Mouse (Mus musculus): ENCODE measurements around the gene Dhodh.

Dhodh gene

GRCm38 (mm10) chr8:109608271-109609152 lies at the start of gene Dhodh:
Gene Dhodh, minus strand, starts transcription at chr8:109608673.
- Histone ChIP-seq H3K36me3 (ENCODE audit: control insufficient read depth, insufficient read depth, low read length, poor library complexity, severe bottlenecking) (peaks cover 4% of the 10 kb centered on the region; the same call in 1 of the 2 replicates), H3K27me3 (ENCODE audit: control insufficient read depth, insufficient read depth, low read length, poor library complexity, severe bottlenecking) (no peaks in the 10 kb centered on the region)
- peak; percentile 97 for DNase-seq (ENCODE audit: low read depth, low spot score)

- Histone ChIP-seq H3K36me3 (ENCODE audit: control insufficient read depth, insufficient read depth, low read length, poor library complexity, severe bottlenecking) (no peaks in the 10 kb centered on the region), H3K27me3 (ENCODE audit: control insufficient read depth, insufficient read depth, low read length, poor library complexity, severe bottlenecking) (no peaks in the 10 kb centered on the region)
- no peak for DNase-seq (ENCODE audit: low read depth, low spot score)
Observed at GRCm38 (mm10) chr8:109656860-109657259, 48.4 kb upstream of the Dhodh start.

GRCm38 (mm10) chr8:109650801-109651200 lies 42.3 kb upstream of the Dhodh start:
- Histone ChIP-seq H3K27me3 (ENCODE audit: control insufficient read depth, insufficient read depth, low read length, poor library complexity, severe bottlenecking) (no peaks in the 10 kb centered on the region), H3K36me3 (ENCODE audit: control insufficient read depth, insufficient read depth, low read length, poor library complexity, severe bottlenecking) (no peaks in the 10 kb centered on the region)
- no peak for DNase-seq (ENCODE audit: low read depth, low spot score)

- DNase-seq (ENCODE audit: low read depth, low spot score), result no peak
- H3K36me3 ChIP-seq (ENCODE audit: control insufficient read depth, insufficient read depth, low read length, poor library complexity, severe bottlenecking), result no peaks in the 10 kb centered on the region
- H3K27me3 ChIP-seq (ENCODE audit: control insufficient read depth, insufficient read depth, low read length, poor library complexity, severe bottlenecking), result no peaks in the 10 kb centered on the region
Observed at GRCm38 (mm10) chr8:109648469-109648868, 40.0 kb upstream of the Dhodh start.

- no peaks in the 10 kb centered on the region for H3K36me3 ChIP-seq (ENCODE audit: control insufficient read depth, insufficient read depth, low read length, poor library complexity, severe bottlenecking)
- no peaks in the 10 kb centered on the region for H3K27me3 ChIP-seq (ENCODE audit: control insufficient read depth, insufficient read depth, low read length, poor library complexity, severe bottlenecking)
- DNase-seq (ENCODE audit: low read depth, low spot score), result no peak
Observed at GRCm38 (mm10) chr8:109647331-109647730, 38.9 kb upstream of the Dhodh start.

GRCm38 (mm10) chr8:109641236-109641635 lies 32.8 kb upstream of the Dhodh start:
- Histone ChIP-seq H3K27me3 (ENCODE audit: control insufficient read depth, insufficient read depth, low read length, poor library complexity, severe bottlenecking) (no peaks in the 10 kb centered on the region), H3K36me3 (ENCODE audit: control insufficient read depth, insufficient read depth, low read length, poor library complexity, severe bottlenecking) (no peaks in the 10 kb centered on the region)
- DNase-seq (ENCODE audit: low read depth, low spot score), result no peak

GRCm38 (mm10) chr8:109640410-109640809 lies 31.9 kb upstream of the Dhodh start:
- Histone ChIP-seq H3K27me3 (ENCODE audit: control insufficient read depth, insufficient read depth, low read length, poor library complexity, severe bottlenecking) (no peaks in the 10 kb centered on the region), H3K36me3 (ENCODE audit: control insufficient read depth, insufficient read depth, low read length, poor library complexity, severe bottlenecking) (no peaks in the 10 kb centered on the region)
- no peak for DNase-seq (ENCODE audit: low read depth, low spot score)

GRCm38 (mm10) chr8:109638851-109639250 lies 30.4 kb upstream of the Dhodh start:
- Histone ChIP-seq H3K36me3 (ENCODE audit: control insufficient read depth, insufficient read depth, low read length, poor library complexity, severe bottlenecking) (no peaks in the 10 kb centered on the region), H3K27me3 (ENCODE audit: control insufficient read depth, insufficient read depth, low read length, poor library complexity, severe bottlenecking) (no peaks in the 10 kb centered on the region)
- DNase-seq (ENCODE audit: low read depth, low spot score), result no peak

GRCm38 (mm10) chr8:109635146-109635545 lies 26.7 kb upstream of the Dhodh start:
- no peaks in the 10 kb centered on the region for H3K27me3 ChIP-seq (ENCODE audit: control insufficient read depth, insufficient read depth, low read length, poor library complexity, severe bottlenecking)
- no peaks in the 10 kb centered on the region for H3K36me3 ChIP-seq (ENCODE audit: control insufficient read depth, insufficient read depth, low read length, poor library complexity, severe bottlenecking)
- DNase-seq (ENCODE audit: low read depth, low spot score), result no peak

GRCm38 (mm10) chr8:109632498-109632897 lies 24.0 kb upstream of the Dhodh start:
- no peak for DNase-seq (ENCODE audit: low read depth, low spot score)
- Histone ChIP-seq H3K36me3 (ENCODE audit: control insufficient read depth, insufficient read depth, low read length, poor library complexity, severe bottlenecking) (no peaks in the 10 kb centered on the region), H3K27me3 (ENCODE audit: control insufficient read depth, insufficient read depth, low read length, poor library complexity, severe bottlenecking) (no peaks in the 10 kb centered on the region)

- no peak for DNase-seq (ENCODE audit: low read depth, low spot score)
- Histone ChIP-seq H3K27me3 (ENCODE audit: control insufficient read depth, insufficient read depth, low read length, poor library complexity, severe bottlenecking) (no peaks in the 10 kb centered on the region), H3K36me3 (ENCODE audit: control insufficient read depth, insufficient read depth, low read length, poor library complexity, severe bottlenecking) (no peaks in the 10 kb centered on the region)
Observed at GRCm38 (mm10) chr8:109628638-109629037, 20.2 kb upstream of the Dhodh start.

- H3K27me3 ChIP-seq (ENCODE audit: control insufficient read depth, insufficient read depth, low read length, poor library complexity, severe bottlenecking), result no peaks in the 10 kb centered on the region
- H3K36me3 ChIP-seq (ENCODE audit: control insufficient read depth, insufficient read depth, low read length, poor library complexity, severe bottlenecking), result no peaks in the 10 kb centered on the region
- DNase-seq (ENCODE audit: low read depth, low spot score), result no peak
Observed at GRCm38 (mm10) chr8:109615569-109615968, 7.1 kb upstream of the Dhodh start.

GRCm38 (mm10) chr8:109614243-109615210 lies 6.1 kb upstream of the Dhodh start, which contains the start of gene Pkd1l3:
Gene Pkd1l3, plus strand, starts transcription at chr8:109614517.
- DNase-seq (ENCODE audit: low read depth, low spot score), result peak; percentile 36
- no peaks in the 10 kb centered on the region for H3K36me3 ChIP-seq (ENCODE audit: control insufficient read depth, insufficient read depth, low read length, poor library complexity, severe bottlenecking)
- H3K27me3 ChIP-seq (ENCODE audit: control insufficient read depth, insufficient read depth, low read length, poor library complexity, severe bottlenecking), result no peaks in the 10 kb centered on the region

GRCm38 (mm10) chr8:109609153-109609502 lies 655 bp upstream of the Dhodh start:
- peaks cover 4% of the 10 kb centered on the region; the same call in 1 of the 2 replicates for H3K36me3 ChIP-seq (ENCODE audit: control insufficient read depth, insufficient read depth, low read length, poor library complexity, severe bottlenecking)
- no peak for DNase-seq (ENCODE audit: low read depth, low spot score)
- no peaks in the 10 kb centered on the region for H3K27me3 ChIP-seq (ENCODE audit: control insufficient read depth, insufficient read depth, low read length, poor library complexity, severe bottlenecking)

- DNase-seq (ENCODE audit: low read depth, low spot score), result peak; percentile 14
- Histone ChIP-seq H3K36me3 (ENCODE audit: control insufficient read depth, insufficient read depth, low read length, poor library complexity, severe bottlenecking) (peaks cover 5% of the 10 kb centered on the region; the same call in 1 of the 2 replicates), H3K27me3 (ENCODE audit: control insufficient read depth, insufficient read depth, low read length, poor library complexity, severe bottlenecking) (no peaks in the 10 kb centered on the region)
Observed at GRCm38 (mm10) chr8:109607650-109608049, 823 bp downstream of the Dhodh start.
